Mouse (Mus musculus): ENCODE measurements around the gene Cit. TPM values are rescaled to one million over a fixed set of nuclear protein-coding genes. Genes with fewer than 3 reads are reported as not detected.

The Cit gene
- polyA plus RNA-seq, 1 experiment from 2014 or later = 16.8 TPM

DNA sequence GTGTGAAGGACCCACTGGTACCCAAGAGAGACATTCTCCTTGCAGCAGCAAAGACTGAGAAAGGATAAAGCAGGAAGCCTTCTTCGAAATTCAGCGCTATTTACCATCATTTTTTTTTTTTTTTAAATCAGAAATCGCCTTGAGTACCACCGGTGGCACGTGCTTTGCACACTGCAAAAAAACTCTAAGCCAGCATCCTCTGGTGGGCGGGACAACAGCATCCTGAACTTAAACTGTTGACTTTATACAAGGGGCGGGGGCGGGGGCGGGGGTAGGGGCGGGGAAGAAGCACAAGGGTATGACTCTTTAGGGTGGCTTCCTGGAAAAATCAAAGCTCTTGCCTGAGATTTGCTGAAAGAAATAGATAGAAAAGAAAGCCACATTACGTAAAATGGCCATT lies 194.6 kb downstream of the Cit start:
- ATAC-seq (ENCODE audit: low read depth) (no peak), DNase-seq (ENCODE audit: low spot score) (no peak)
- H3K27me3 ChIP-seq (replicated peaks; ENCODE audit: control insufficient read depth, insufficient read depth, low read length) = no peaks in the 10 kb centered on the region
- H3K9me3 ChIP-seq (ENCODE audit: control insufficient read depth, low read length) = no peaks in the 10 kb centered on the region
- H3K9ac ChIP-seq (ENCODE audit: low read depth, low read length) = no peak overlapping the region
- no peaks in the 10 kb centered on the region for H3K36me3 ChIP-seq (ENCODE audit: control insufficient read depth, insufficient read depth, low read length)
- H3K4me3 ChIP-seq (ENCODE audit: low read depth, low read length) = peak overlapping the region; percentile 11; the same call in 1 of the 2 replicates
- peak overlapping the region; percentile 39 for H3K4me2 ChIP-seq (ENCODE audit: low read depth, low read length)
- no peak overlapping the region for H3K27ac ChIP-seq (replicated peaks; ENCODE audit: low read depth, low read length)
- H3K4me1 ChIP-seq (ENCODE audit: control insufficient read depth, insufficient read depth, low read length) = no peaks in the 10 kb centered on the region
- WGBS = 25% methylated on average over 11 of the region's 11 CpGs

DNA sequence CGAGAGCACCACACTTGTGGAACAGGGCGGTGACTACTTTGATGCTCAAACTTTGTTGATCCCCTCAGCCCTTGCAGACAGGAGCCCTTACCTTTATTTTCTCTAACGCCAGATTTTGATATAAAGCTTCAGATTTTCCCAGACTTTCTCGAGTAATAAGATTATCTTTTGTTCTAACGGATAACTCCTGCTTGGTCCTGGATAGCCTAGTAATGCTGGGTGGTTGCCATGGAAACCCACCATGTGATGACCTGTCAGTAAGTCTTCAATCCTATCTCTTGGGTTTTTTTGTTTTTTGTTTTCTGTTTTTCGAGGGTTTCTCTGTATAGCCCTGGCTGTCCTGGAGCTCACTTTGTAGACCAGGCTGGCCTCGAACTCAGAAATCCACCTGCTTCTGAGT lies 197.2 kb downstream of the Cit start:
- no peak for DNase-seq (ENCODE audit: low spot score)
- no peak overlapping the region for H3K9ac ChIP-seq (ENCODE audit: low read depth, low read length)
- no peaks in the 10 kb centered on the region for H3K36me3 ChIP-seq (ENCODE audit: control insufficient read depth, insufficient read depth, low read length)
- no peaks in the 10 kb centered on the region for H3K9me3 ChIP-seq (ENCODE audit: control insufficient read depth, low read length)
- no peak overlapping the region for H3K27ac ChIP-seq (replicated peaks; ENCODE audit: low read depth, low read length)
- 72% methylated on average over 7 of the region's 7 CpGs for WGBS
- no peak overlapping the region for H3K4me2 ChIP-seq (ENCODE audit: low read depth, low read length)
- H3K27me3 ChIP-seq (replicated peaks; ENCODE audit: control insufficient read depth, insufficient read depth, low read length) = no peaks in the 10 kb centered on the region
- no peak overlapping the region for H3K4me3 ChIP-seq (ENCODE audit: low read depth, low read length)
- H3K4me1 ChIP-seq (ENCODE audit: control insufficient read depth, insufficient read depth, low read length) = no peaks in the 10 kb centered on the region
- ATAC-seq (ENCODE audit: low read depth) = no peak

- DNase-seq (ENCODE audit: low spot score) (no peak), ATAC-seq (ENCODE audit: low read depth) (no peak)
- H3K27ac ChIP-seq (replicated peaks; ENCODE audit: low read depth, low read length) = no peak overlapping the region
- no peaks in the 10 kb centered on the region for H3K27me3 ChIP-seq (replicated peaks; ENCODE audit: control insufficient read depth, insufficient read depth, low read length)
- H3K9me3 ChIP-seq (ENCODE audit: control insufficient read depth, low read length) = no peaks in the 10 kb centered on the region
- no peak overlapping the region for H3K9ac ChIP-seq (ENCODE audit: low read depth, low read length)
- H3K4me2 ChIP-seq (ENCODE audit: low read depth, low read length) = no peak overlapping the region
- H3K36me3 ChIP-seq (ENCODE audit: control insufficient read depth, insufficient read depth, low read length) = no peaks in the 10 kb centered on the region
- H3K4me1 ChIP-seq (ENCODE audit: control insufficient read depth, insufficient read depth, low read length) = no peaks in the 10 kb centered on the region
- WGBS = 83% methylated on average over 8 of the region's 8 CpGs
- H3K4me3 ChIP-seq (ENCODE audit: low read depth, low read length) = no peak overlapping the region
Measured at GRCm38 (mm10) chr5:116045581-116045980, 200.5 kb downstream of the Cit start.

DNA sequence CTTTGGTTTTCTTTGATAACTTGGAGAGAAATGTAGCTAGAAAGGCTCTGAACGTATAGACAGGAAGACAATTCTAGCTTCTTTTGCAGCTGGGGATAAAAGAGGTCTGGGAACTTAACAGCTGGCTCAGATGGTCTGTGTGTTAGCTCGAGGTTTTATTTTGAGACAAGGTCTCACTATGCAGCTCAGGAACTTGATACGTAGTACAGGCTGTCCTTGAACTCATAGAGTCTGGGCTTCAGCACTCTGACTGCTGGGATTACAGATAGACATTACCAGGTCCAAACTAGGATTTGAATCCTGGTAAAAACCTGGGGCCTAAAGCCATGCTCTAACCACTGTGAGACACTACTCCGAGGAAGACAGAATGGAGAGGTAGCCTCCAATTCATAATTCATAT lies 201.2 kb downstream of the Cit start:
- no peaks in the 10 kb centered on the region for H3K36me3 ChIP-seq (ENCODE audit: control insufficient read depth, insufficient read depth, low read length)
- ATAC-seq (ENCODE audit: low read depth) = no peak
- H3K4me1 ChIP-seq (ENCODE audit: control insufficient read depth, insufficient read depth, low read length) = no peaks in the 10 kb centered on the region
- DNase-seq (ENCODE audit: low spot score) = no peak
- H3K9me3 ChIP-seq (ENCODE audit: control insufficient read depth, low read length) = no peaks in the 10 kb centered on the region
- WGBS = 65% methylated on average over 4 of the region's 4 CpGs
- H3K27me3 ChIP-seq (replicated peaks; ENCODE audit: control insufficient read depth, insufficient read depth, low read length) = no peaks in the 10 kb centered on the region
- H3K9ac ChIP-seq (ENCODE audit: low read depth, low read length) = no peak overlapping the region
- H3K4me2 ChIP-seq (ENCODE audit: low read depth, low read length) = no peak overlapping the region
- H3K4me3 ChIP-seq (ENCODE audit: low read depth, low read length) = no peak overlapping the region
- no peak overlapping the region for H3K27ac ChIP-seq (replicated peaks; ENCODE audit: low read depth, low read length)

- no peak for ATAC-seq (ENCODE audit: low read depth)
- no peaks in the 10 kb centered on the region for H3K4me1 ChIP-seq (ENCODE audit: control insufficient read depth, insufficient read depth, low read length)
- no peak overlapping the region for H3K4me3 ChIP-seq (ENCODE audit: low read depth, low read length)
- H3K9me3 ChIP-seq (ENCODE audit: control insufficient read depth, low read length) = no peaks in the 10 kb centered on the region
- no peaks in the 10 kb centered on the region for H3K27me3 ChIP-seq (replicated peaks; ENCODE audit: control insufficient read depth, insufficient read depth, low read length)
- no peak overlapping the region for H3K9ac ChIP-seq (ENCODE audit: low read depth, low read length)
- no peak overlapping the region for H3K4me2 ChIP-seq (ENCODE audit: low read depth, low read length)
- no peak for DNase-seq (ENCODE audit: low spot score)
- WGBS = 92% methylated on average over 3 of the region's 3 CpGs
- H3K36me3 ChIP-seq (ENCODE audit: control insufficient read depth, insufficient read depth, low read length) = no peaks in the 10 kb centered on the region
- H3K27ac ChIP-seq (replicated peaks; ENCODE audit: low read depth, low read length) = no peak overlapping the region
Measured at GRCm38 (mm10) chr5:116048321-116048720, 203.2 kb downstream of the Cit start.

DNA sequence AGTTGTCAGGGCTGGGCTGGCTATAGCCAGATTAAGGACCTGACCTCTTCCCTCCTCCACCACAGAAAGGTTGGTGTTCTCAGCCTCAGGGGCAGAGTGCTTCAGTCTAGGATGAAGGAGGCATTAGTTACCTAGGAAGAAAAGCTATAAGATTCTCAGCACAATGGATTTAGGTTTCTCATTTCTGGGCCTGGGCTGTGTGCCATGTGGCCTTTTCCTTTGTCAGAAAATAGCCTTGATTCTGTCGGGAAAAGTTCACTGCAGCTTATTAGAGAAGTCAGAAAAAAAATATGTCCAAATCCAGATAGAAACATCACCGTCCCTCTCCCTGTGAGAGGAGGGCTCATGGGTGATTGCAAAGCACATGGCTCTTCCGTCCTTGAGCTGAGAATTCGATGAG lies 204.7 kb downstream of the Cit start:
- no peak for ATAC-seq (ENCODE audit: low read depth)
- Histone ChIP-seq H3K4me1 (ENCODE audit: control insufficient read depth, insufficient read depth, low read length) (no peaks in the 10 kb centered on the region), H3K27ac (replicated peaks; ENCODE audit: low read depth, low read length) (no peak overlapping the region), H3K9me3 (ENCODE audit: control insufficient read depth, low read length) (no peaks in the 10 kb centered on the region), H3K4me2 (ENCODE audit: low read depth, low read length) (no peak overlapping the region), H3K36me3 (ENCODE audit: control insufficient read depth, insufficient read depth, low read length) (no peaks in the 10 kb centered on the region), H3K4me3 (ENCODE audit: low read depth, low read length) (no peak overlapping the region), H3K27me3 (replicated peaks; ENCODE audit: control insufficient read depth, insufficient read depth, low read length) (no peaks in the 10 kb centered on the region), H3K9ac (ENCODE audit: low read depth, low read length) (no peak overlapping the region)
- 70% methylated on average over 4 of the region's 4 CpGs for WGBS
- no peak for DNase-seq (ENCODE audit: low spot score)

GRCm38 (mm10) chr5:116052171-116052570 lies 207.1 kb downstream of the Cit start:
- H3K27me3 ChIP-seq (replicated peaks; ENCODE audit: control insufficient read depth, insufficient read depth, low read length) = no peaks in the 10 kb centered on the region
- ATAC-seq (ENCODE audit: low read depth) (no peak), DNase-seq (ENCODE audit: low spot score) (no peak)
- H3K9ac ChIP-seq (ENCODE audit: low read depth, low read length) = no peak overlapping the region
- no peaks in the 10 kb centered on the region for H3K36me3 ChIP-seq (ENCODE audit: control insufficient read depth, insufficient read depth, low read length)
- no peak overlapping the region for H3K4me2 ChIP-seq (ENCODE audit: low read depth, low read length)
- WGBS = 81% methylated on average over 5 of the region's 5 CpGs
- no peaks in the 10 kb centered on the region for H3K9me3 ChIP-seq (ENCODE audit: control insufficient read depth, low read length)
- H3K4me1 ChIP-seq (ENCODE audit: control insufficient read depth, insufficient read depth, low read length) = no peaks in the 10 kb centered on the region
- H3K4me3 ChIP-seq (ENCODE audit: low read depth, low read length) = no peak overlapping the region
- H3K27ac ChIP-seq (replicated peaks; ENCODE audit: low read depth, low read length) = no peak overlapping the region

- Histone ChIP-seq H3K9ac (ENCODE audit: low read depth, low read length) (no peak overlapping the region), H3K9me3 (ENCODE audit: control insufficient read depth, low read length) (no peaks in the 10 kb centered on the region), H3K36me3 (ENCODE audit: control insufficient read depth, insufficient read depth, low read length) (no peaks in the 10 kb centered on the region), H3K27me3 (replicated peaks; ENCODE audit: control insufficient read depth, insufficient read depth, low read length) (no peaks in the 10 kb centered on the region), H3K4me2 (ENCODE audit: low read depth, low read length) (no peak overlapping the region), H3K4me3 (ENCODE audit: low read depth, low read length) (no peak overlapping the region), H3K27ac (replicated peaks; ENCODE audit: low read depth, low read length) (no peak overlapping the region), H3K4me1 (ENCODE audit: control insufficient read depth, insufficient read depth, low read length) (no peaks in the 10 kb centered on the region)
- 54% methylated on average over 6 of the region's 6 CpGs for WGBS
- ATAC-seq (ENCODE audit: low read depth) = no peak
- DNase-seq (ENCODE audit: low spot score) = no peak
Measured at GRCm38 (mm10) chr5:116052826-116053225, 207.7 kb downstream of the Cit start.

All from embryonic facial prominence, embryonic 14.5 days (tissue).